Mouse (Mus musculus): ENCODE measurements around the gene Hist1h1d.
A peak's percentile ranks its signal among the peaks of the same experiment; 100 is the strongest.
"Not testable (repeated sequence)": the region's sequence is repeated elsewhere in the genome, so short reads cannot be mapped to it uniquely, and the experiment has no call there.

Gene Hist1h1d

GRCm38 (mm10) chr13:23591886-23592285 is 38.8 kb downstream of the Hist1h1d start:
- not testable (repeated sequence) for DNase-seq (ENCODE audit: low spot score in 2 of 2)

GRCm38 (mm10) chr13:23592614-23593013 is 39.6 kb downstream of the Hist1h1d start:
- no peak for DNase-seq (ENCODE audit: low spot score in 2 of 2)

GRCm38 (mm10) chr13:23593051-23593770 is 40.1 kb downstream of the Hist1h1d start:
- no peak for DNase-seq (ENCODE audit: low spot score in 2 of 2)

- no peak for DNase-seq (ENCODE audit: low spot score in 2 of 2)
Measured at GRCm38 (mm10) chr13:23595185-23595584, 42.1 kb downstream of the Hist1h1d start.

GRCm38 (mm10) chr13:23595622-23596372 is 42.7 kb downstream of the Hist1h1d start:
- DNase-seq (ENCODE audit: low spot score in 2 of 2): no peak

- DNase-seq (ENCODE audit: low spot score in 2 of 2): peak in 1 of 2 experiments; percentile 63
Measured at GRCm38 (mm10) chr13:23597957-23598356, 44.9 kb downstream of the Hist1h1d start.

- no peak for DNase-seq (ENCODE audit: low spot score in 2 of 2)
Measured at GRCm38 (mm10) chr13:23603182-23603699, 50.2 kb downstream of the Hist1h1d start.

GRCm38 (mm10) chr13:23604452-23604851 is 51.4 kb downstream of the Hist1h1d start:
- DNase-seq (ENCODE audit: low spot score in 2 of 2): no peak

- no peak for DNase-seq (ENCODE audit: low spot score in 2 of 2)
Measured at GRCm38 (mm10) chr13:23605052-23605451, 52.0 kb downstream of the Hist1h1d start.

GRCm38 (mm10) chr13:23609209-23609608 is 56.1 kb downstream of the Hist1h1d start:
- no peak for DNase-seq (ENCODE audit: low spot score in 2 of 2)

- no peak for DNase-seq (ENCODE audit: low spot score in 2 of 2)
Measured at GRCm38 (mm10) chr13:23609844-23610243, 56.8 kb downstream of the Hist1h1d start.
